Mouse (Mus musculus) heart, embryonic 13.5 days (tissue): ENCODE measurements around the gene Ubqln1. TPM values are rescaled to one million over a fixed set of nuclear protein-coding genes. Genes with fewer than 3 reads are reported as not detected.

Experiments
- ATAC-seq: fragments of 200-750 bp; cut with Nextera tagmentation; 2 replicates; pipeline ENCODE4 v1.8.0; 2017; ENCODE audit warnings: moderate TSS enrichment; ENCODE audit not compliant: insufficient number of reproducible peaks, low FRiP score, low TSS enrichment; ENCODE audit errors: extremely low read depth
- H3K27ac ChIP-seq: fragments of 300-500 bp; sonication (generic); replicated peaks from 2 replicates; pipeline ENCODE4 v1.5.1; 2015; ENCODE audit warnings: moderate library complexity, mild to moderate bottlenecking, inconsistent platforms
- H3K27me3 ChIP-seq: fragments of 300-500 bp; sonication (generic); replicated peaks from 2 replicates; pipeline ENCODE4 v1.6.1; 2015; ENCODE audit warnings: mild to moderate bottlenecking, inconsistent platforms
- H3K36me3 ChIP-seq: fragments of 300-500 bp; sonication (generic); 2 replicates; pipeline ENCODE4 v1.6.1; 2015; ENCODE audit warnings: mild to moderate bottlenecking, inconsistent platforms
- H3K4me1 ChIP-seq: fragments of 300-500 bp; sonication (generic); 2 replicates; pipeline ENCODE4 v1.6.1; 2015; ENCODE audit warnings: inconsistent platforms
- H3K4me2 ChIP-seq: fragments of 300-500 bp; sonication (generic); 2 replicates; pipeline ENCODE4 v1.6.1; 2015; ENCODE audit warnings: inconsistent platforms, mild to moderate bottlenecking, moderate library complexity
- H3K4me3 ChIP-seq: fragments of 300-500 bp; sonication (generic); 2 replicates; pipeline ENCODE4 v1.5.1; 2015; ENCODE audit warnings: moderate library complexity, mild to moderate bottlenecking, inconsistent platforms
- H3K9ac ChIP-seq: fragments of 300-500 bp; sonication (generic); 2 replicates; pipeline ENCODE4 v1.6.1; 2015; ENCODE audit warnings: inconsistent platforms, mild to moderate bottlenecking, moderate library complexity
- H3K9me3 ChIP-seq: fragments of 300-500 bp; sonication (generic); 2 replicates; pipeline ENCODE4 v1.6.1; 2016; ENCODE audit warnings: inconsistent platforms
- WGBS: fragments of 180-500 bp; shearing (Covaris S2); methylation state at CpG from one replicate; pipeline ENCODE4 v1.1.7; 2015; ENCODE audit warnings: mixed read lengths; 5-methylcytosine and 5-hydroxymethylcytosine counted together
- polyA plus RNA-seq: library from polyadenylated mRNA; unstranded; fragments of >200 nt; fragmentation: Nextera tagmentation; extraction: Ambion mirVana; gene quantifications from 2 replicates; pipeline ENCODE4 v1.2.1, GENCODE M21; 2015

The Ubqln1 gene
- polyA plus RNA-seq, 1 experiment from 2014 or later: 71.3 TPM

DNA sequence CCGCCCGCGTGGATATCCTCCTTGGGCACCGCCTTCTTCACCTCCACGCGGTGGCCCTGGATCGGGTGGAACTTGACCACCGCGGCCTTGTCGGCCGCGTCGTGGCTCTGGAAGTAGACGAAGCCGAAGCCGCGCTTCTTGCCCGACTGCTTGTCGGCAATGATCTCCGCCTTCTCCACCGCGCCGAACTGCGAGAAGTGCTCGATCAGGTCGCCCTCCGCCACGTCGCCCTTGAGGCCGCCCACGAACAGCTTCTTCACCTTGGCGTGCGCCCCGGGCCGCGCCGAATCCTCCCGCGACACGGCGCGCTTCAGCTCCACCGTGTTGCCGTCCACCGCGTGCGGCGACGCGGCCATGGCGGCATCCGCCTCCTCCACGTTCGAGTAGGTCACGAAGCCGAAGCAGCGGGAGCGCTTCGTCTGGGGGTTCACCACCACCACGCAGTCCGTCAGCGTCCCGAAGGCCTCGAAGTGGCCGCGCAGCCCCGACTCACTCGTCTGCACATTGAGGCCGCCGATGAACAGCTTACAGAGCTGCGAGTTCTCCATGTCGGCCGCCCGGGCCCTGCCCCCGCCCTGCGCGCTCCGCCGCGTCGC is 87.6 kb downstream of the Ubqln1 start:
- Histone ChIP-seq H3K9ac (peak overlapping the region; percentile 100), H3K9me3 (no peaks in the 10 kb centered on the region), H3K27me3 (no peaks in the 10 kb centered on the region), H3K27ac (peak overlapping the region; percentile 97), H3K4me3 (peak overlapping the region; percentile 98), H3K4me2 (peak overlapping the region; percentile 88), H3K4me1 (peaks cover 39% of the 10 kb centered on the region), H3K36me3 (peaks cover 15% of the 10 kb centered on the region)
- ATAC-seq: no peak
- under 1% methylated on average over 81 of the region's 81 CpGs for WGBS

DNA sequence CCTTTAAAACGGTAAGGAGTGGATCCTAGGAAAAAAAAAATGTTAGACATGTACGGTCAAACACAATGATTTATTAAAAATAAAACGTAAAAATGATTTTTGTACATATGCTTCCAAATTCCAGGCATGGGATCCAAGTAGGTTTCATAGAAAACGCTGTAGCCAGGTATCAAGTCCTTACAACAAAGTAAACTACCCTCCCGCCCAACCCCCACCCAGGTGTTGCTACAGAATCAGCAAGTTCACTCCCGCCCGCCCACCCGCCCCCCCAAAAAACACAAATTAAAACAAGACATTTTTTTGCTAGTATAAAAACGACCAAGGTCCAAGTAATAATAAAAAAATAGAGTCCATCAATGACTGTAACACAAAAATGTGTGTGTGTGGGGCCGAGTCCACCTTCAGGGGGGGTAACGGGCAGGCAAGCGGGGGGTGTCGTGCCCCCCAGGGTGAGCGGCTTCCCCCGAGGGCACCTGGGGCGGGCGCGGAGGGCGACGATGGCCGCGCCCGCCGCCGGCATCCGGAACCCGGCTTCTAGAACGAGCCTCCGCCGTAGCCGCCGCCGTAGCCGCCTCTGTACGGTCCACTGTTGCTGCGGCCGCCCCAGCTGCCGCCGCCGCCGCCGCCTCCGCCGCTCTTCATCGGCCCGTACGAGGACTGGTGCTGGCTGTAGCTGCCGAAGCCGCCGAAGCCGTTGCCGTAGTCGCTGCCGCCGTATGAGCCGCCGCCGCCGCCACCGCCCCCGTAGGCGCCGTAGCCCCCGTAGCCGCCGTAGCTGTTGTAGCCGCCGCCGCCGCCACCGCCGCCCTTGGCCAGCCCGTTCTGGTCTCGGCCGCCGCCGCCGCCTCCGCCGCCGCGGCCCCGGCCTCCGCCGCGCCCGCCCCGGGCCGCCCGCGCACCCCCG is 88.3 kb downstream of the Ubqln1 start:
- peak overlapping the region; percentile 88 for H3K4me2 ChIP-seq
- no peak for ATAC-seq
- peak overlapping the region; percentile 98 for H3K4me3 ChIP-seq
- H3K9ac ChIP-seq: peak overlapping the region; percentile 100
- peak overlapping the region; percentile 97 for H3K27ac ChIP-seq
- H3K4me1 ChIP-seq: peaks cover 39% of the 10 kb centered on the region
- peaks cover 15% of the 10 kb centered on the region for H3K36me3 ChIP-seq
- no peaks in the 10 kb centered on the region for H3K9me3 ChIP-seq
- no peaks in the 10 kb centered on the region for H3K27me3 ChIP-seq
- 1% methylated on average over 87 of the region's 92 CpGs for WGBS

Other genes starting within 250 kb of the Ubqln1 start
- gene Klhl3, start 102.1 kb downstream of the Ubqln1 start, polyA plus RNA-seq: 4.6 and 5.5 TPM in 2 replicates
- 18.6 and 18.8 TPM in 2 replicates for gene Hnrnpa0, start 87.1 kb downstream of the Ubqln1 start, polyA plus RNA-seq
- 26.0 and 28.7 TPM in 2 replicates for gene Idnk, start 58.0 kb downstream of the Ubqln1 start, polyA plus RNA-seq
- gene Gkap1, start 60.0 kb upstream of the Ubqln1 start, polyA plus RNA-seq: 15.6 and 16.0 TPM in 2 replicates
- 0.11 and 0.17 TPM in 2 replicates for gene Kif27, start 143.5 kb upstream of the Ubqln1 start, polyA plus RNA-seq
- 26.8 and 29.8 TPM in 2 replicates for gene 2210016F16Rik, start 169.6 kb upstream of the Ubqln1 start, polyA plus RNA-seq
- gene Rmi1, start 186.6 kb upstream of the Ubqln1 start, polyA plus RNA-seq: 17.0 and 18.5 TPM in 2 replicates
- gene Hnrnpk, start 187.7 kb upstream of the Ubqln1 start, polyA plus RNA-seq: 896 and 991 TPM in 2 replicates